Mouse (Mus musculus) large intestine, adult 2 months (tissue): ENCODE measurements around the gene Pde1c. TPM values are rescaled to one million over a fixed set of nuclear protein-coding genes. Genes with fewer than 3 reads are reported as not detected.
"Not testable (repeated sequence)": the region's sequence is repeated elsewhere in the genome, so short reads cannot be mapped to it uniquely, and the experiment has no call there.

Experiments used
- DNase-seq: peaks from one replicate; pipeline ENCODE4 v3.0.0-alpha.2; 2012; ENCODE audit warnings: low read depth, low spot score
- WGBS: fragments of 180-500 bp; shearing (Covaris S2); methylation state at CpG from one replicate; pipeline ENCODE4 v1.1.7; 2018; 5-methylcytosine and 5-hydroxymethylcytosine counted together
- polyA plus RNA-seq: library from polyadenylated mRNA; depleted of rRNA; stranded (reverse); fragments of >200 nt; gene quantifications from 2 replicates; pipeline ENCODE4 v1.2.3, GENCODE M21; 2012; rRNA removed

Gene Pde1c
- polyA plus RNA-seq, result 0.36 and 0.80 TPM in 2 replicates

GRCm38 (mm10) chr6:56568470-56569372 is at the start of gene Pde1c:
Pde1c (minus strand) TSS chr6:56569103.
- no peak for DNase-seq
- 2% methylated on average over 48 of the region's 48 CpGs for WGBS

- 21% methylated on average over 7 of the region's 7 CpGs for WGBS
- no peak for DNase-seq
Observed at GRCm38 (mm10) chr6:56616982-56617613, 48.2 kb upstream of the Pde1c start.

- WGBS, result 51% methylated on average over 10 of the region's 10 CpGs
- DNase-seq, result no peak
Observed at GRCm38 (mm10) chr6:56616228-56616981, 47.5 kb upstream of the Pde1c start.

- WGBS, result 59% methylated on average over 1 of the region's 1 CpGs
- not testable (repeated sequence) for DNase-seq
Observed at GRCm38 (mm10) chr6:56609529-56609928, 40.6 kb upstream of the Pde1c start.

- 8% methylated on average over 4 of the region's 4 CpGs for WGBS
- peak; percentile 25 for DNase-seq
Observed at GRCm38 (mm10) chr6:56608277-56608676, 39.4 kb upstream of the Pde1c start.

- 56% methylated on average over 1 of the region's 1 CpGs for WGBS
- DNase-seq, result no peak
Observed at GRCm38 (mm10) chr6:56579568-56579967, 10.7 kb upstream of the Pde1c start.

GRCm38 (mm10) chr6:56560891-56561290 is 8.0 kb downstream of the Pde1c start:
- 67% methylated on average over 2 of the region's 2 CpGs for WGBS
- DNase-seq, result no peak

- WGBS, result 63% methylated on average over 2 of the region's 2 CpGs
- DNase-seq, result no peak
Observed at GRCm38 (mm10) chr6:56560474-56560888, 8.4 kb downstream of the Pde1c start.

- WGBS, result 95% methylated on average over 2 of the region's 2 CpGs
Observed at GRCm38 (mm10) chr6:56558711-56559110, 10.2 kb downstream of the Pde1c start.

GRCm38 (mm10) chr6:56555848-56556247 is 13.1 kb downstream of the Pde1c start:
- DNase-seq, result no peak
- 71% methylated on average over 3 of the region's 3 CpGs for WGBS

More at GRCm38 (mm10) chr6:56558711-56559110, 10.2 kb downstream of the Pde1c start:
- no peak for DNase-seq

- 60% methylated on average over 4 of the region's 4 CpGs for WGBS
- no peak for DNase-seq
Observed at GRCm38 (mm10) chr6:56555382-56555781, 13.5 kb downstream of the Pde1c start.

- 80% methylated on average over 4 of the region's 4 CpGs for WGBS
- no peak for DNase-seq
Observed at GRCm38 (mm10) chr6:56551022-56551421, 17.9 kb downstream of the Pde1c start.

- DNase-seq, result no peak
- WGBS, result 57% methylated on average over 5 of the region's 5 CpGs
Observed at GRCm38 (mm10) chr6:56540247-56540646, 28.7 kb downstream of the Pde1c start.

- DNase-seq, result no peak
Observed at GRCm38 (mm10) chr6:56534653-56535052, 34.2 kb downstream of the Pde1c start.

GRCm38 (mm10) chr6:56532257-56532656 is 36.6 kb downstream of the Pde1c start:
- DNase-seq, result no peak
- WGBS, result 67% methylated on average over 2 of the region's 2 CpGs

GRCm38 (mm10) chr6:56523938-56524866 is 44.7 kb downstream of the Pde1c start:
- 92% methylated on average over 6 of the region's 6 CpGs for WGBS
- DNase-seq, result no peak

GRCm38 (mm10) chr6:56489161-56489560 is 79.7 kb downstream of the Pde1c start:
- 79% methylated on average over 5 of the region's 5 CpGs for WGBS
- no peak for DNase-seq

GRCm38 (mm10) chr6:56485078-56485477 is 83.8 kb downstream of the Pde1c start:
- DNase-seq, result no peak
- 55% methylated on average over 3 of the region's 3 CpGs for WGBS

- DNase-seq, result peak; percentile 3
- 4% methylated on average over 6 of the region's 6 CpGs for WGBS
Observed at GRCm38 (mm10) chr6:56480914-56481482, 87.9 kb downstream of the Pde1c start.
